7 mouse cellular contexts compared by ENCODE assay signal in genomic region chr2:26902467-26903220, GRCm38 (mm10). TPM values are rescaled to one million over a fixed set of nuclear protein-coding genes. Genes with fewer than 3 reads are reported as not detected.
DNase-seq lines count a peak whose midpoint lies in the region; ATAC-seq lines count a peak whose summit lies in the region.

Gene Surf6, minus strand, starts transcription at chr2:26902879.

- peak within 1 kb of the TSS; percentile 61 for H3K4me2 ChIP-seq in embryonic facial prominence, embryonic 11.5 days (ENCODE audit: low read depth, low read length)
- H3K4me2 ChIP-seq in midbrain, embryonic 13.5 days (replicated peaks): peak within 1 kb of the TSS; percentile 84

- H3K27ac ChIP-seq in embryonic facial prominence, embryonic 11.5 days (replicated peaks; ENCODE audit: low read depth, low read length): peak within 1 kb of the TSS; percentile 74
- H3K27ac ChIP-seq in limb, embryonic 10.5 days: peak within 1 kb of the TSS; percentile 88
- H3K27ac ChIP-seq in midbrain, embryonic 13.5 days: peak within 1 kb of the TSS; percentile 88

- no peaks in the 10 kb centered on the region for H3K9me3 ChIP-seq in embryonic facial prominence, embryonic 11.5 days (replicated peaks; ENCODE audit: control insufficient read depth, low read length)
- H3K9me3 ChIP-seq in limb, embryonic 10.5 days (replicated peaks): no peaks in the 10 kb centered on the region
- H3K9me3 ChIP-seq in midbrain, embryonic 13.5 days: no peaks in the 10 kb centered on the region

- peak; percentile 97 for DNase-seq in adrenal gland, postnatal 14 days
- peak; percentile 98 for DNase-seq in embryonic facial prominence, embryonic 11.5 days (ENCODE audit: low spot score)
- DNase-seq in kidney, adult 11 months: peak; percentile 98
- DNase-seq in limb, embryonic 10.5 days (ENCODE audit: low spot score): peak; percentile 98
- DNase-seq in spleen, adult 12 weeks (ENCODE audit: low spot score): peak; percentile 85

- peak within 1 kb of the TSS; percentile 76 for H3K4me3 ChIP-seq in embryonic facial prominence, embryonic 11.5 days (ENCODE audit: low read depth, low read length)
- peak within 1 kb of the TSS; percentile 89 for H3K4me3 ChIP-seq in limb, embryonic 10.5 days
- peak within 1 kb of the TSS; percentile 78 for H3K4me3 ChIP-seq in midbrain, embryonic 13.5 days (replicated peaks)

- peaks cover 8% of the 10 kb centered on the region for H3K36me3 ChIP-seq in embryonic facial prominence, embryonic 11.5 days (replicated peaks; ENCODE audit: control insufficient read depth, insufficient read depth, low read depth, low read length)
- H3K36me3 ChIP-seq in limb, embryonic 10.5 days: peaks cover 72% of the 10 kb centered on the region
- H3K36me3 ChIP-seq in midbrain, embryonic 13.5 days: peaks cover 63% of the 10 kb centered on the region

- peak within 1 kb of the TSS; percentile 67 for H3K9ac ChIP-seq in embryonic facial prominence, embryonic 11.5 days (replicated peaks; ENCODE audit: low read length)
- peak within 1 kb of the TSS; percentile 81 for H3K9ac ChIP-seq in midbrain, embryonic 13.5 days (replicated peaks)

- under 1% methylated on average over 41 of the region's 41 CpGs for WGBS in embryonic facial prominence, embryonic 11.5 days
- WGBS in limb, embryonic 10.5 days: under 1% methylated on average over 41 of the region's 41 CpGs
- WGBS in midbrain, embryonic 13.5 days: under 1% methylated on average over 41 of the region's 41 CpGs

- no peaks in the 10 kb centered on the region for H3K4me1 ChIP-seq in embryonic facial prominence, embryonic 11.5 days (ENCODE audit: control insufficient read depth, insufficient read depth, low read length)
- H3K4me1 ChIP-seq in limb, embryonic 10.5 days: peaks cover 29% of the 10 kb centered on the region
- peaks cover 37% of the 10 kb centered on the region for H3K4me1 ChIP-seq in midbrain, embryonic 13.5 days (replicated peaks)

- H3K27me3 ChIP-seq in embryonic facial prominence, embryonic 11.5 days (ENCODE audit: control insufficient read depth, insufficient read depth, low read length): no peaks in the 10 kb centered on the region
- no peaks in the 10 kb centered on the region for H3K27me3 ChIP-seq in limb, embryonic 10.5 days (ENCODE audit: low read depth, poor library complexity, severe bottlenecking)
- no peaks in the 10 kb centered on the region for H3K27me3 ChIP-seq in midbrain, embryonic 13.5 days

- peak; percentile 93 for ATAC-seq in embryonic facial prominence, embryonic 11.5 days (replicated peaks; ENCODE audit: insufficient number of reproducible peaks, low FRiP score, low TSS enrichment, low read depth)
- ATAC-seq in granulocyte monocyte progenitor cell, adult 5-6 weeks (replicated peaks; ENCODE audit: poor library complexity, severe bottlenecking): peak; percentile 93
- ATAC-seq in midbrain, embryonic 13.5 days: peak; percentile 98

RNA-seq across cellular contexts. Expression of gene Surf6, which starts in this region (rescaled TPM):
- 26.8 and 32.1 TPM in 2 replicates for total RNA-seq in adrenal gland, postnatal 14 days (2021)
- 16.3 and 17.0 TPM in 2 replicates for polyA plus RNA-seq in embryonic facial prominence, embryonic 11.5 days (2014; fragmentation: Nextera tagmentation; extraction: Ambion mirVana)
- total RNA-seq in granulocyte monocyte progenitor cell, adult 5-6 weeks (2014; fragmentation: Nextera tagmentation): 21.7 and 22.5 TPM in 2 replicates
- total RNA-seq in granulocyte monocyte progenitor cell, adult 5-6 weeks (2017): 53.0 and 55.7 TPM in 2 replicates
- polyA plus RNA-seq in limb, embryonic 10.5 days (2016; fragmentation: Nextera tagmentation; extraction: Ambion mirVana): 42.1 and 43.0 TPM in 2 replicates
- 31.0 and 33.9 TPM in 2 replicates for polyA plus RNA-seq in midbrain, embryonic 13.5 days (2015; fragmentation: Nextera tagmentation; extraction: Ambion mirVana)

Comparison
In these comparisons a context has a peak if more than half of its experiments do, and no peak if none do; other contexts are left out.
1. Peak in every context shown above with its lines: DNase-seq, ATAC-seq, H3K4me3 ChIP-seq and H3K27ac ChIP-seq.